Mouse (Mus musculus) lung, postnatal 0 days (tissue): ENCODE data around the gene Cubn. TPM values are rescaled to one million over a fixed set of nuclear protein-coding genes. Genes with fewer than 3 reads are reported as not detected.
A peak's percentile ranks its signal among the peaks of the same experiment; 100 is the strongest.

Source experiments
- ATAC-seq: fragments of 200-750 bp; cut with Nextera tagmentation; 2 replicates; pipeline ENCODE4 v1.8.0; 2017; ENCODE audit warnings: moderate library complexity
- DNase-seq: peaks from one replicate; pipeline ENCODE4 v3.0.0-alpha.2; 2016; ENCODE audit warnings: low spot score
- H3K27ac ChIP-seq: fragments of 300-500 bp; sonication (generic); 2 replicates; pipeline ENCODE4 v1.5.1; 2014; ENCODE audit warnings: antibody characterized with exemption, mild to moderate bottlenecking, low read length, mixed read lengths
- H3K27me3 ChIP-seq: fragments of 300-500 bp; sonication (generic); replicated peaks from 2 replicates; pipeline ENCODE4 v1.6.1; 2014; ENCODE audit warnings: low read length, mixed read lengths; ENCODE audit not compliant: insufficient read depth
- H3K36me3 ChIP-seq: fragments of 300-500 bp; sonication (generic); 2 replicates; pipeline ENCODE4 v1.6.1; 2014; ENCODE audit warnings: low read length, mixed read lengths; ENCODE audit not compliant: insufficient read depth
- H3K4me1 ChIP-seq: fragments of 300-500 bp; sonication (generic); 2 replicates; pipeline ENCODE4 v1.6.1; 2014; ENCODE audit warnings: antibody characterized with exemption, low read depth, low read length, mixed read lengths; ENCODE audit not compliant: insufficient read depth
- H3K4me2 ChIP-seq: fragments of 300-500 bp; sonication (generic); replicated peaks from 2 replicates; pipeline ENCODE4 v1.6.1; 2014; ENCODE audit warnings: low read depth, mild to moderate bottlenecking, low read length, moderate library complexity, mixed read lengths
- H3K4me3 ChIP-seq: fragments of 300-500 bp; sonication (generic); 2 replicates; pipeline ENCODE4 v1.5.1; 2014; ENCODE audit warnings: low read depth, low read length
- H3K9ac ChIP-seq: fragments of 300-500 bp; sonication (generic); replicated peaks from 2 replicates; pipeline ENCODE4 v1.6.1; 2014; ENCODE audit warnings: low read depth, mild to moderate bottlenecking
- H3K9me3 ChIP-seq: fragments of 300-500 bp; sonication (generic); 2 replicates; pipeline ENCODE4 v1.6.1; 2016; ENCODE audit warnings: low read length, mixed read lengths
- CTCF ChIP-seq: IDR thresholded peaks from 2 replicates; pipeline ENCODE4 v1.5.1; 2016; ENCODE audit warnings: antibody characterized with exemption, mild to moderate bottlenecking
- EP300 ChIP-seq: IDR thresholded peaks from 2 replicates; pipeline ENCODE4 v1.6.1; 2016; ENCODE audit warnings: antibody characterized with exemption, mild to moderate bottlenecking, control low read depth
- WGBS: fragments of 180-500 bp; shearing (Covaris S2); extraction: QIAGEN DNeasy Blood & Tissue Kit; methylation state at CpG from one replicate; pipeline ENCODE4 v1.1.7; 2014; 5-methylcytosine and 5-hydroxymethylcytosine counted together
- polyA plus RNA-seq: library from polyadenylated mRNA; unstranded; fragments of >200 nt; fragmentation: Nextera tagmentation; extraction: Ambion mirVana; gene quantifications from 2 replicates; pipeline ENCODE4 v1.2.1, GENCODE M21; 2015

Cubn gene
- polyA plus RNA-seq, 1 experiment from 2014 or later, result 0.24 TPM

- no peak overlapping the region for H3K27ac ChIP-seq
- H3K9me3 ChIP-seq, result no peaks in the 10 kb centered on the region
- peak; percentile 33 for DNase-seq
- no peak overlapping the region for H3K9ac ChIP-seq
- peak; percentile 43 for ATAC-seq
- H3K4me1 ChIP-seq, result no peaks in the 10 kb centered on the region
- no peaks in the 10 kb centered on the region for H3K36me3 ChIP-seq
- no peak overlapping the region for H3K4me3 ChIP-seq
- TF ChIP-seq EP300 (no peak), CTCF (no peak)
- no peaks in the 10 kb centered on the region for H3K27me3 ChIP-seq
- no peak overlapping the region for H3K4me2 ChIP-seq
- WGBS, result 37% methylated on average over 7 of the region's 7 CpGs
Measured at GRCm38 (mm10) chr2:13342325-13342926, 149.2 kb downstream of the Cubn start.

GRCm38 (mm10) chr2:13335446-13335845 lies 156.2 kb downstream of the Cubn start:
- DNase-seq (no peak), ATAC-seq (no peak)
- no peaks in the 10 kb centered on the region for H3K27me3 ChIP-seq
- H3K4me2 ChIP-seq, result no peak overlapping the region
- 50% methylated on average over 4 of the region's 4 CpGs for WGBS
- no peak overlapping the region for H3K4me3 ChIP-seq
- no peak overlapping the region for H3K9ac ChIP-seq
- H3K4me1 ChIP-seq, result no peaks in the 10 kb centered on the region
- H3K36me3 ChIP-seq, result no peaks in the 10 kb centered on the region
- TF ChIP-seq EP300, result no peak
- TF ChIP-seq CTCF, result no peak
- no peaks in the 10 kb centered on the region for H3K9me3 ChIP-seq
- no peak overlapping the region for H3K27ac ChIP-seq

- peak; percentile 74 for ATAC-seq
- DNase-seq, result peak; percentile 24
- TF ChIP-seq EP300, result peak; percentile 71
- no peak for TF ChIP-seq CTCF
- H3K4me2 ChIP-seq, result no peak overlapping the region
- H3K9ac ChIP-seq, result no peak overlapping the region
- H3K4me1 ChIP-seq, result no peaks in the 10 kb centered on the region; the same call in 1 of the 2 replicates
- WGBS, result 37% methylated on average over 4 of the region's 4 CpGs
- no peaks in the 10 kb centered on the region for H3K9me3 ChIP-seq
- no peak overlapping the region for H3K4me3 ChIP-seq
- H3K36me3 ChIP-seq, result no peaks in the 10 kb centered on the region
- H3K27me3 ChIP-seq, result no peaks in the 10 kb centered on the region
- H3K27ac ChIP-seq, result no peak overlapping the region
Measured at GRCm38 (mm10) chr2:13329754-13330417, 161.7 kb downstream of the Cubn start.

- Histone ChIP-seq H3K9me3 (no peaks in the 10 kb centered on the region), H3K4me1 (no peaks in the 10 kb centered on the region), H3K4me3 (no peak overlapping the region), H3K36me3 (no peaks in the 10 kb centered on the region), H3K4me2 (no peak overlapping the region), H3K9ac (no peak overlapping the region), H3K27me3 (no peaks in the 10 kb centered on the region), H3K27ac (no peak overlapping the region)
- TF ChIP-seq CTCF, result no peak
- no peak for TF ChIP-seq EP300
- DNase-seq (no peak), ATAC-seq (no peak)
- WGBS, result 72% methylated on average over 3 of the region's 3 CpGs
Measured at GRCm38 (mm10) chr2:13303376-13303775, 188.2 kb downstream of the Cubn start.

- TF ChIP-seq CTCF (peak; percentile 70), EP300 (peak; percentile 34; the same call in 1 of the 2 replicates)
- Histone ChIP-seq H3K4me2 (no peak overlapping the region), H3K9me3 (no peaks in the 10 kb centered on the region), H3K4me3 (no peak overlapping the region), H3K4me1 (no peaks in the 10 kb centered on the region), H3K36me3 (no peaks in the 10 kb centered on the region), H3K27me3 (no peaks in the 10 kb centered on the region), H3K27ac (no peak overlapping the region), H3K9ac (no peak overlapping the region)
- ATAC-seq (peak; percentile 70), DNase-seq (peak; percentile 72)
- WGBS, result 14% methylated on average over 3 of the region's 3 CpGs
Measured at GRCm38 (mm10) chr2:13299031-13299430, 192.6 kb downstream of the Cubn start.

GRCm38 (mm10) chr2:13297733-13298132 lies 193.9 kb downstream of the Cubn start:
- ATAC-seq, result no peak
- no peaks in the 10 kb centered on the region for H3K9me3 ChIP-seq
- TF ChIP-seq CTCF (no peak), EP300 (no peak)
- no peak for DNase-seq
- H3K9ac ChIP-seq, result no peak overlapping the region
- WGBS, result 62% methylated on average over 5 of the region's 5 CpGs
- no peaks in the 10 kb centered on the region for H3K27me3 ChIP-seq
- H3K4me2 ChIP-seq, result no peak overlapping the region
- no peaks in the 10 kb centered on the region for H3K4me1 ChIP-seq
- no peaks in the 10 kb centered on the region for H3K36me3 ChIP-seq
- no peak overlapping the region for H3K27ac ChIP-seq
- H3K4me3 ChIP-seq, result no peak overlapping the region
